Mouse (Mus musculus) liver, embryonic 14.5 days (tissue): ENCODE measurements around the gene Ctrc. TPM values are rescaled to one million over a fixed set of nuclear protein-coding genes. Genes with fewer than 3 reads are reported as not detected.

Source experiments
- ATAC-seq: fragments of 200-750 bp; cut with Nextera tagmentation; 2 replicates; pipeline ENCODE4 v1.8.0; 2017; ENCODE audit warnings: moderate number of reproducible peaks, mild to moderate bottlenecking, moderate library complexity; ENCODE audit not compliant: insufficient read depth
- DNase-seq, 3 experiments: peaks; one replicate each; pipeline ENCODE4 v3.0.0-alpha.2; 2012 to 2013; ENCODE audit warnings: low read depth in 3 of 3, low spot score in 3 of 3
- H3K27ac ChIP-seq: fragments of 300-500 bp; sonication (generic); 2 replicates; pipeline ENCODE4 v1.5.1; 2014; ENCODE audit warnings: moderate library complexity, mild to moderate bottlenecking, control low read depth, inconsistent platforms
- H3K27me3 ChIP-seq: fragments of 300-500 bp; sonication (generic); 2 replicates; pipeline ENCODE4 v1.6.1; 2014; ENCODE audit warnings: mild to moderate bottlenecking, low read length, moderate library complexity; ENCODE audit not compliant: control insufficient read depth, insufficient read depth
- H3K36me3 ChIP-seq: fragments of 300-500 bp; sonication (generic); replicated peaks from 2 replicates; pipeline ENCODE4 v1.6.1; 2014; ENCODE audit warnings: low read depth; ENCODE audit not compliant: control insufficient read depth, insufficient read depth
- H3K4me1 ChIP-seq, 2 experiments: fragments of 200-500 bp in 1 of 2; fragments of 300-500 bp in 1 of 2; sonication (generic) in 1 of 2; replicated peaks; 2 replicates each; pipeline ENCODE4 v1.6.1; 2012 to 2014; ENCODE audit warnings: antibody characterized with exemption in 1 of 2, inconsistent platforms in 1 of 2, low read length in 1 of 2; ENCODE audit not compliant: control insufficient read depth in 2 of 2, insufficient read depth in 2 of 2
- H3K4me2 ChIP-seq: fragments of 300-500 bp; sonication (generic); 2 replicates; pipeline ENCODE4 v1.6.1; 2014; ENCODE audit warnings: low read depth, mild to moderate bottlenecking, control low read depth, moderate library complexity
- H3K4me3 ChIP-seq, 2 experiments: fragments of 200-500 bp in 1 of 2; fragments of 300-500 bp in 1 of 2; sonication (generic) in 1 of 2; 2 replicates each; pipeline ENCODE4 v1.5.1; 2012 to 2014; ENCODE audit warnings: low read depth in 2 of 2, low read length in 2 of 2, mild to moderate bottlenecking in 2 of 2, control low read depth in 1 of 2, inconsistent platforms in 1 of 2, moderate library complexity in 1 of 2; ENCODE audit not compliant: insufficient read depth in 1 of 2
- H3K9ac ChIP-seq: fragments of 300-500 bp; sonication (generic); replicated peaks from 2 replicates; pipeline ENCODE4 v1.6.1; 2014; ENCODE audit warnings: mild to moderate bottlenecking, control low read depth, moderate library complexity
- H3K9me3 ChIP-seq: fragments of 300-500 bp; sonication (generic); 2 replicates; pipeline ENCODE4 v1.6.1; 2016; ENCODE audit warnings: low read length, mixed read lengths; ENCODE audit not compliant: control insufficient read depth
- CTCF ChIP-seq: IDR thresholded peaks from 2 replicates; pipeline ENCODE4 v1.5.1; 2016; ENCODE audit warnings: antibody characterized with exemption, low read depth, control low read depth
- EP300 ChIP-seq: IDR thresholded peaks from 2 replicates; pipeline ENCODE4 v1.6.1; 2016; ENCODE audit warnings: antibody characterized with exemption, low read depth
- WGBS: fragments of 180-500 bp; shearing (Covaris S2); extraction: QIAGEN DNeasy Blood & Tissue Kit; methylation state at CpG from one replicate; pipeline ENCODE4 v1.1.7; 2014; ENCODE audit not compliant: insufficient replicate concordance; 5-methylcytosine and 5-hydroxymethylcytosine counted together
- polyA plus RNA-seq, 2 experiments: library from polyadenylated mRNA; depleted of rRNA in 1 of 2; stranded (reverse) in 1 of 2; unstranded in 1 of 2; fragments of >200 nt; fragmentation: Nextera tagmentation in 1 of 2; extraction: Ambion mirVana in 1 of 2; gene quantifications; 2 replicates each; pipeline versions ENCODE4 v1.2.1 to v1.2.3; 2012 to 2014

Ctrc gene
- polyA plus RNA-seq, 2 experiments: not detected

DNA sequence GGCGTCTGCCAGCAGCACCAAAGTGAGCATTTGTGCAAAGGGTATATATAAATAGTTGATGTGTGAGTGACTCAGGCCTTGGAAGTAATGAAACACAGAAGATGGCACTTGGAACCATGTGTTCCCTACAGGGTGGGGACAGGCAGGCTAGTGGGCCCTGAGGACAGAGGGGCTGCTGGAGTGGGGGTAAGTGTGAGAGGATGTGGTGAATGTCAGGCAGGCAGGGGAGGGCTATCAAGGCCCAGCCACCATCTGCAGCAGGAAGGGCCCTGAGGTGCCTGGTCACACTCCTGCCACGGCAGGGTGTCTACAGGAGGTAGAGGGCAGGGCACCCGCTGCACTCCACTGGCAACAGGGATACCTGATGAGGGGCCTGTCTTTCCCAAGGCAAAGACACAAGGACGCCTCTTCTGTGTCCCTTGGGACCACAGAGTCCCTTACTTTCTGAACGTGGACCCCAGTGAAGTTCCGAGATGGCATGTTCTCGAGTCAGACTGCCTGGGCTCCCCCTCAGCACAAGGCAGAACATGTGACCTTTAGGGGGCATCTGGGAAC is 17.6 kb upstream of the Ctrc start:
- 78% methylated on average over 7 of the region's 7 CpGs for WGBS
- ATAC-seq: no peak
- H3K4me1 ChIP-seq: no peaks in the 10 kb centered on the region

DNA sequence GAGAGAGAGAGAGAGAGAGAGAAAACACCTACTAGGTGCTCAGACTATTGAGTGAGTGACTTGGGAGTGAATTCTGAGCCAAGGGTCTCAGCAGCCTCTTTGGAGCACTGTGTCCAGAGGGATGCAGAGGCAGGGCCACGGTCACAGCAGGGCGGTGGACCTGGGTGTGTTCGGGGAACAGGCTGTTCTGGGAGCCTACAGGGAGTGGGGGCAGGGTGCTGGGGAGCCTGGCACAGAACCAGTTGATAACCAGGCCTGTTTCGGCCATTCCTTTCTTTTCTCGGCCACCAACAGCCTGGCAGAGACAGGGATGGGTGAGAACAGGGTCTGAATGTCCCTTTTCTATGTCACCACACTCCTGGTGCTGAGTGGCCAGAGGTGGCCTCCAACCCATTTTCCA is 16.7 kb upstream of the Ctrc start:
- peaks cover 10% of the 10 kb centered on the region for H3K36me3 ChIP-seq
- no peak overlapping the region for H3K4me3 ChIP-seq
- no peak overlapping the region for H3K27ac ChIP-seq
- DNase-seq: no peak
- H3K27me3 ChIP-seq: no peaks in the 10 kb centered on the region
- H3K9me3 ChIP-seq: no peaks in the 10 kb centered on the region
- 78% methylated on average over 5 of the region's 5 CpGs for WGBS
- no peaks in the 10 kb centered on the region for H3K4me1 ChIP-seq
- no peak for TF ChIP-seq CTCF
- no peak for TF ChIP-seq EP300
- ATAC-seq: no peak
- H3K9ac ChIP-seq: no peak overlapping the region
- no peak overlapping the region for H3K4me2 ChIP-seq

More for the DNA sequence above, 17.6 kb upstream of the Ctrc start:
- Histone ChIP-seq H3K4me3 (no peak overlapping the region), H3K9me3 (no peaks in the 10 kb centered on the region), H3K27me3 (no peaks in the 10 kb centered on the region), H3K4me2 (no peak overlapping the region), H3K36me3 (peaks cover 10% of the 10 kb centered on the region), H3K9ac (no peak overlapping the region), H3K27ac (no peak overlapping the region)
- no peak for TF ChIP-seq CTCF
- no peak for TF ChIP-seq EP300
- no peak for DNase-seq

DNA sequence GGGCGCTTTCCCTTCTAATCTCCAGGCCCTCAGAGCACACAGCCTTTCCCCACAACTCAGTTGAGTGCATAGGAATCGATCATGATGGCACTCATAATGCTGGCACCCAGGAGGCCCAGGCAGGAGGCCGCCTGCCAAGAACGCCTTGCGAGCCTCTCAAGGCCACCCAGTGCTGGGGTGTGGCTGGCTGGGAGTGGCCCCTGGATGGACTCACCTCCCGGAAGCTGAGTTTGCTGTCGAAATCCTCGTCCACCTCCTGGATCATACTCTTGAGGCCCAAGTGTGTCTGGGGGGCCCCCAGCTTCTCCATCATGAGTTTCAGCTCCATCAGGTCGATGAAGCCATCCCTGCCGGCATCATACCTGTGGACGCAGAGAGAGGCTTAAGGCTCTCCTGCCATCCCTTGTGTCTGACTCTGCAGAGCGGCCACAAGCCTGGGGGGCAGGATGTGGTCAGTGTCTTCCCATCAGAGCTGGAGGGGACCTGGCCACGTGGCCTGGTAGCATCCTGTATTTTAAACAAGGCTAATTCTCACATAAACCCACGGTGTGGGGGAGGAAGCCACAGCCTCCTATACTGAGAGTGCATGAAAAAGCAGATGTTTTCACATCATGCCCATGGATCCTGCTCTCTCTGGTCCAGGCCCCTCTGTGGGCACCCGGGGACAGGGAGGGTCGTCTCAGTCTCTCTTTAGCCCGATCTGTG is 15.6 kb upstream of the Ctrc start:
- H3K4me2 ChIP-seq: no peak overlapping the region
- DNase-seq (no peak), ATAC-seq (no peak)
- no peaks in the 10 kb centered on the region for H3K9me3 ChIP-seq
- H3K27ac ChIP-seq: no peak overlapping the region
- no peak overlapping the region for H3K4me3 ChIP-seq
- no peak overlapping the region for H3K9ac ChIP-seq
- peaks cover 10% of the 10 kb centered on the region for H3K36me3 ChIP-seq
- no peaks in the 10 kb centered on the region for H3K27me3 ChIP-seq
- TF ChIP-seq EP300 (no peak), CTCF (no peak)
- H3K4me1 ChIP-seq: no peaks in the 10 kb centered on the region
- 70% methylated on average over 17 of the region's 17 CpGs for WGBS

DNA sequence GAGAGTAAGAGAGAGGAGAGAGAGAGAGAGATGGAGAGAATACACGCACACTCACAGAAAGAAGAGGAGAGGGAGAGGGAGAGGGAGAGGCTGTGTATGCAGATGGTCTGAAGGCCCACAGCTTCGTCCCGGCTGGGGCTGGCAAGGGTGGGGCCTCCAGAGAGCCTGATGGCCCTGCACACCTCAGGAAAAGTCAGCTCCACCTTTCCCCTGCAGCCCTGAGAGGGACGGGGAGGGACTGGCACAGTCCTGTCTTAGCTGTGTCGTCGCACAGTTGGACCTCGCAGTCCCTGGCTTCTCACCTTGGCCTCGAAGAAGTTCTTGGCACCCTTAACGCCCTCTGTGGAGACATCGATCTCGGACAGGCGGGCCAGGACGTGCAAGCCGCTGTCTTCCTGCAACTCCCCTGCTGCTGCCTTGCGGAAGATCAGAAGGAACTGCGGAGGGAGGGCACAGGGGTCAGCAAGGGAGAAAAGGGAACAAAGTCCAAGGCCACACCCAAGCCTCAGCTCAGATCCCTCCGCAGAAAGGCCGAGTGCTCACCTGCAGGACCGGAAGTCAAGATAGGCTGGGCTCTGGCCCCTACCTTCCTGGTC is 14.2 kb upstream of the Ctrc start:
- H3K27me3 ChIP-seq: no peaks in the 10 kb centered on the region
- WGBS: 78% methylated on average over 19 of the region's 19 CpGs
- no peak overlapping the region for H3K9ac ChIP-seq
- peaks cover 10% of the 10 kb centered on the region for H3K36me3 ChIP-seq
- no peak overlapping the region for H3K4me2 ChIP-seq
- ATAC-seq (no peak), DNase-seq (no peak)
- no peaks in the 10 kb centered on the region for H3K9me3 ChIP-seq
- no peak overlapping the region for H3K27ac ChIP-seq
- no peaks in the 10 kb centered on the region for H3K4me1 ChIP-seq
- TF ChIP-seq CTCF (no peak), EP300 (no peak)
- H3K4me3 ChIP-seq: no peak overlapping the region

DNA sequence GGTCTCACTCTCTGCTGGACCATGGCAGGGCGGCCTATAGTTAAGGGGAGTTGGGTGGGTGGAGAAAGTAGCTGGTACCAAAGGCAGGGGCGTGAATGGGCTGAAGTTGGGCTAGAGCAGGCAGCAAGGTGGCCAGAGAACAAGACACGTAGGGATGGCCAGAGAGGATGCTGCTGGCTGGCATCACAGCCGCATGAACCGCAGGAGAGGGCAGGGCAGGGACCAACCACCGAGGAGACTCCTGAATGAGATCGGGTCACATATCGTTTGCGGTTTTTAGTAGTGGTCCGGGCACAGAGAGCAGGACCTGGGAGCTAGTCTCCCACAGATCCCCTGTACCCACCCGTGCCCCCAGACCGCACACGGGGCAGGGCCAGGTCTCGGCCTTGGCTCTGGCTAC is 13.2 kb upstream of the Ctrc start:
- ATAC-seq: no peak
- no peaks in the 10 kb centered on the region for H3K9me3 ChIP-seq
- 90% methylated on average over 14 of the region's 14 CpGs for WGBS
- H3K36me3 ChIP-seq: peaks cover 10% of the 10 kb centered on the region
- TF ChIP-seq CTCF (no peak), EP300 (no peak)
- H3K27ac ChIP-seq: no peak overlapping the region
- no peak for DNase-seq
- no peak overlapping the region for H3K9ac ChIP-seq
- H3K4me3 ChIP-seq: no peak overlapping the region
- no peak overlapping the region for H3K4me2 ChIP-seq
- no peaks in the 10 kb centered on the region for H3K4me1 ChIP-seq
- H3K27me3 ChIP-seq: no peaks in the 10 kb centered on the region
